Mouse (Mus musculus) hindbrain, embryonic 10.5 days (tissue): ENCODE results near the gene Ttc23. TPM values are rescaled to one million over a fixed set of nuclear protein-coding genes. Genes with fewer than 3 reads are reported as not detected.
A peak's percentile ranks its signal among the peaks of the same experiment; 100 is the strongest.

ENCODE experiments used
- DNase-seq: peaks from one replicate; pipeline ENCODE4 v3.0.0-alpha.2; 2017; ENCODE audit warnings: low spot score
- H3K27ac ChIP-seq: fragments of 300-500 bp; sonication (generic); 2 replicates; pipeline ENCODE4 v1.5.1; 2016; ENCODE audit warnings: mild to moderate bottlenecking, moderate library complexity
- H3K27me3 ChIP-seq: fragments of 300-500 bp; sonication (generic); 2 replicates; pipeline ENCODE4 v1.6.1; 2016; ENCODE audit warnings: mild to moderate bottlenecking; ENCODE audit not compliant: poor library complexity, insufficient read depth, severe bottlenecking
- H3K36me3 ChIP-seq: fragments of 300-500 bp; sonication (generic); 2 replicates; pipeline ENCODE4 v1.6.1; 2016; ENCODE audit warnings: mild to moderate bottlenecking, moderate library complexity
- H3K4me1 ChIP-seq: fragments of 300-500 bp; sonication (generic); replicated peaks from 2 replicates; pipeline ENCODE4 v1.6.1; 2016; ENCODE audit warnings: mild to moderate bottlenecking
- H3K4me3 ChIP-seq: fragments of 300-500 bp; sonication (generic); 2 replicates; pipeline ENCODE4 v1.5.1; 2016; ENCODE audit warnings: mild to moderate bottlenecking, moderate library complexity
- H3K9me3 ChIP-seq: fragments of 300-500 bp; sonication (generic); 2 replicates; pipeline ENCODE4 v1.6.1; 2016; ENCODE audit warnings: mild to moderate bottlenecking, moderate library complexity
- WGBS: fragments of 180-500 bp; shearing (Covaris S2); methylation state at CpG from one replicate; pipeline ENCODE4 v1.1.7; 2016; 5-methylcytosine and 5-hydroxymethylcytosine counted together
- polyA plus RNA-seq: library from polyadenylated mRNA; unstranded; fragments of >200 nt; fragmentation: Nextera tagmentation; extraction: Ambion mirVana; gene quantifications from 2 replicates; pipeline ENCODE4 v1.2.1, GENCODE M21; 2016

The Ttc23 gene
- polyA plus RNA-seq, 1 experiment from 2014 or later, result 34.3 TPM

GRCm38 (mm10) chr7:67626671-67627070 is 20.5 kb upstream of the Ttc23 start:
- no peak overlapping the region for H3K27ac ChIP-seq
- 91% methylated on average over 5 of the region's 5 CpGs for WGBS
- H3K4me1 ChIP-seq, result no peaks in the 10 kb centered on the region
- 0 out of 2 replicates have a peak, but pooled peaks cover 7% of the 10 kb centered on the region for H3K36me3 ChIP-seq
- DNase-seq, result no peak
- H3K4me3 ChIP-seq, result no peak overlapping the region
- H3K9me3 ChIP-seq, result no peaks in the 10 kb centered on the region
- no peaks in the 10 kb centered on the region for H3K27me3 ChIP-seq

DNA sequence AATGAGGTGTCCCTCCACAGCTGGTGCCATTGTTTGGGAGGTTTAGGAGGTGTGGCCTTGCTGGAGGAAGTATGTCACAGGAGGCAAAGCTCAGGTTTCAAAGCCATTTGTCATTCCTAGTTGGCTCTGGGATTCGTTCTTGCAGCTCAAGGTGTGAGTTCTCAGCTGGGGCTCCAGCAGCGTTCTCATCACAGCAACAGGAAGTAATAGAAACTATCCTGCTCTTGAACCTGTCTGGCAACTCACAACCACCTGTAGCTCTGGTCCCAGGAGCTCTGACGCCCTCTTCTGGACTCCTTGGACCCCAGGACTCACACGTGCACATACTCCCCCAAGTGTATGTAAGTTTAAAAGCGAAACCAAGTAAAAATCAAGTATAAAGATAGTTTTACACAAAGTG is 17.5 kb upstream of the Ttc23 start:
- peaks cover 10% of the 10 kb centered on the region; the same call in 1 of the 2 replicates for H3K36me3 ChIP-seq
- H3K27ac ChIP-seq, result no peak overlapping the region
- no peaks in the 10 kb centered on the region for H3K9me3 ChIP-seq
- no peaks in the 10 kb centered on the region for H3K4me1 ChIP-seq
- no peak for DNase-seq
- 50% methylated on average over 5 of the region's 5 CpGs for WGBS
- no peaks in the 10 kb centered on the region for H3K27me3 ChIP-seq
- H3K4me3 ChIP-seq, result no peak overlapping the region

GRCm38 (mm10) chr7:67630817-67631216 is 16.4 kb upstream of the Ttc23 start:
- 27% methylated on average over 2 of the region's 2 CpGs for WGBS
- H3K27ac ChIP-seq, result no peak overlapping the region
- H3K9me3 ChIP-seq, result no peaks in the 10 kb centered on the region
- peaks cover 10% of the 10 kb centered on the region; the same call in 1 of the 2 replicates for H3K36me3 ChIP-seq
- no peaks in the 10 kb centered on the region for H3K4me1 ChIP-seq
- H3K4me3 ChIP-seq, result no peak overlapping the region
- DNase-seq, result peak; percentile 72
- H3K27me3 ChIP-seq, result no peaks in the 10 kb centered on the region

- 80% methylated on average over 5 of the region's 5 CpGs for WGBS
- H3K4me3 ChIP-seq, result no peak overlapping the region
- H3K36me3 ChIP-seq, result peaks cover 4% of the 10 kb centered on the region; the same call in 1 of the 2 replicates
- no peak overlapping the region for H3K27ac ChIP-seq
- H3K27me3 ChIP-seq, result no peaks in the 10 kb centered on the region
- H3K4me1 ChIP-seq, result no peaks in the 10 kb centered on the region
- DNase-seq, result no peak
- H3K9me3 ChIP-seq, result no peaks in the 10 kb centered on the region
Measured at GRCm38 (mm10) chr7:67632380-67632779, 14.8 kb upstream of the Ttc23 start.

- DNase-seq, result no peak
- Histone ChIP-seq H3K27me3 (no peaks in the 10 kb centered on the region), H3K4me1 (peaks cover 7% of the 10 kb centered on the region), H3K4me3 (no peak overlapping the region), H3K36me3 (peaks cover 4% of the 10 kb centered on the region; the same call in 1 of the 2 replicates), H3K27ac (no peak overlapping the region), H3K9me3 (no peaks in the 10 kb centered on the region)
- 94% methylated on average over 3 of the region's 3 CpGs for WGBS
Measured at GRCm38 (mm10) chr7:67634210-67634609, 13.0 kb upstream of the Ttc23 start.

DNA sequence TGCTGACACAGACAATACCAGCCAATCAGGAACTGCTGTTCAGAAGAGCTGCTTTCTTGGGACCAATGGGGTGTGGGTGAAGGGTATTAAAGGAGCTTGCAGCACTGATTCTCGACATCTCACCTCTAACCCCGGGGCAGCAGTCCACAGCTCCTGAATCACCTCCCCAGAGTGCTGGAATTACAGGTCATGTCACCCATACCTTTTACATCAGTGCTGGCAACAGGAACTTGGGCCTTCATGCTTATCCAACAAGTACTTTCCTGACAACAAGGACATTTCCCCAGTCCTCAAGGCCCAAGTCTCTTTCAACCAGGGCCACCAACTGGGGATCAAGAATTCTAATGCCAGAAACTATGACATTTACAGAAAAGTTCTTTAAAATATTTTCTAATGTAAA is 11.0 kb upstream of the Ttc23 start:
- no peaks in the 10 kb centered on the region for H3K27me3 ChIP-seq
- no peaks in the 10 kb centered on the region for H3K9me3 ChIP-seq
- WGBS, result 76% methylated on average over 2 of the region's 2 CpGs
- no peak overlapping the region for H3K4me3 ChIP-seq
- H3K36me3 ChIP-seq, result peaks cover 4% of the 10 kb centered on the region; the same call in 1 of the 2 replicates
- peaks cover 11% of the 10 kb centered on the region for H3K4me1 ChIP-seq
- no peak overlapping the region for H3K27ac ChIP-seq
- DNase-seq, result no peak

DNA sequence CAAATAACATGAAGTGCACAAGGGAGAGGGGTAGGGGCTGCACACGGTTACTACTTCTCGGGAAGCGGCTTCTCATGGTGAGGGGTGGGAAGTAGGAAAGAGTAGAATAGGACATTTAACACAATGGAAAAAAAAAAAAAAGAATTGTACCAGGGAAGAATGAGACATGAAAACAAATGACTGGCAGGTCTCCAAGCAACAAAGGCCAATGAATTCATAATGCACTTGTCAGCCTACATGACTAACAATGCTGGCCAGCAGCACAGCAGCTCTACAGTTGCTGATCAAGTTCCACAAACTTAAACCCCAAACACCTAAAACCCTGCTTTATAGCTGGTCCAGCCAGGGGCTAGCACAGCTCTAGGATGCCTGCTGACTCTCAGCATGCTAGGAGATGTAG is 8.2 kb upstream of the Ttc23 start:
- Histone ChIP-seq H3K27me3 (no peaks in the 10 kb centered on the region), H3K4me1 (peaks cover 12% of the 10 kb centered on the region), H3K27ac (no peak overlapping the region), H3K36me3 (no peaks in the 10 kb centered on the region), H3K4me3 (no peak overlapping the region), H3K9me3 (no peaks in the 10 kb centered on the region)
- no peak for DNase-seq
- WGBS, result 50% methylated on average over 3 of the region's 3 CpGs

DNA sequence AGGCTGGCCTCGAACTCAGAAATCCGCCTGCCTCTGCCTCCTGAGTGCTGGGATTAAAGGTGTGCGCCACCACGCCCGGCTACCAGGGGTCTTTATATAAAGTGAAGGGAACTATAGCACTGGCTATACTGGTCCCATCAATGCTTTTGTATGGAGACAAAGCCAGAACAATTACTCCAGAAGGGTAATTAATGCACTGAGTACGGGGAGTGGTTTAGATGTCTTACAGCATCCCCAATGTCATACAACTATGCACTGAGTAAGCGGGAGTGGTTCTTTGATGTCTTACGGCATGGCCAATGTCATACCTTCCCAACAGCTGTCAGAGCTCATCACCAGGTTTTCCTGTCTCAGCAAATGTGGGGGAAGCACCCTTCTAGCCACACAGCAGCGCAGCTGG is 4.3 kb upstream of the Ttc23 start:
- no peaks in the 10 kb centered on the region for H3K36me3 ChIP-seq
- H3K4me3 ChIP-seq, result no peak overlapping the region
- H3K27me3 ChIP-seq, result no peaks in the 10 kb centered on the region
- no peak overlapping the region for H3K27ac ChIP-seq
- no peak for DNase-seq
- H3K9me3 ChIP-seq, result no peaks in the 10 kb centered on the region
- WGBS, result 92% methylated on average over 9 of the region's 9 CpGs
- peaks cover 37% of the 10 kb centered on the region for H3K4me1 ChIP-seq

- no peak for DNase-seq
- no peaks in the 10 kb centered on the region for H3K9me3 ChIP-seq
Measured at GRCm38 (mm10) chr7:67644291-67644690, 2.9 kb upstream of the Ttc23 start.

GRCm38 (mm10) chr7:67644833-67645680 is 2.2 kb upstream of the Ttc23 start, which contains the start of gene Lrrc28:
Gene Lrrc28, minus strand, starts transcription at chr7:67645268.
- Histone ChIP-seq H3K27me3 (no peaks in the 10 kb centered on the region), H3K9me3 (no peaks in the 10 kb centered on the region), H3K27ac (peak within 1 kb of the TSS; percentile 92), H3K36me3 (no peaks in the 10 kb centered on the region), H3K4me3 (peak within 1 kb of the TSS; percentile 74), H3K4me1 (peaks cover 46% of the 10 kb centered on the region)
- whole genome bisulfite sequencing, result under 1% methylated on average over 55 of the region's 55 CpGs
- peak; percentile 99 for DNase-seq

More at GRCm38 (mm10) chr7:67644291-67644690, 2.9 kb upstream of the Ttc23 start:
- H3K27me3 ChIP-seq, result no peaks in the 10 kb centered on the region
- H3K27ac ChIP-seq, result peak overlapping the region; percentile 92; the same call in 1 of the 2 replicates
- 46% methylated on average over 8 of the region's 8 CpGs for WGBS
- peaks cover 41% of the 10 kb centered on the region for H3K4me1 ChIP-seq
- no peaks in the 10 kb centered on the region for H3K36me3 ChIP-seq
- peak overlapping the region; percentile 74 for H3K4me3 ChIP-seq

DNA sequence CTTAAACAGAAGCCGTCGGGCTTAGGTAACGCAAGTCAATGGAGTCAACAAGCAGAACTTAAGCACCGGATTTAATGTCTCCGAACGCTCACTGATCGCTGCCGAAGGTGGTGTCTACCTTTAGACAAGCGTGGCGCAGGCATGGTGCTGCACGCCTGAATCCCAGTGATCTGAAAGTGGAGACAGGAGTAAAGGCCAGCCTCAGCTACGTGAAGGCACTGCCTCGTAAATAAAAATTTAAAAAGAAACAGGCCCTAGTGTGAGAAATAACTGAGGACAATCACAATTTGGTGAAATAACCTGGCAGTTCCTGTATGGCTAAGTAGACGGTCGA is 1.6 kb upstream of the Ttc23 start:
- no peaks in the 10 kb centered on the region for H3K27me3 ChIP-seq
- WGBS, result under 1% methylated on average over 15 of the region's 15 CpGs
- no peaks in the 10 kb centered on the region for H3K36me3 ChIP-seq
- no peak for DNase-seq
- peak overlapping the region; percentile 92 for H3K27ac ChIP-seq
- H3K4me1 ChIP-seq, result peaks cover 49% of the 10 kb centered on the region
- peak overlapping the region; percentile 74 for H3K4me3 ChIP-seq
- no peaks in the 10 kb centered on the region for H3K9me3 ChIP-seq

DNA sequence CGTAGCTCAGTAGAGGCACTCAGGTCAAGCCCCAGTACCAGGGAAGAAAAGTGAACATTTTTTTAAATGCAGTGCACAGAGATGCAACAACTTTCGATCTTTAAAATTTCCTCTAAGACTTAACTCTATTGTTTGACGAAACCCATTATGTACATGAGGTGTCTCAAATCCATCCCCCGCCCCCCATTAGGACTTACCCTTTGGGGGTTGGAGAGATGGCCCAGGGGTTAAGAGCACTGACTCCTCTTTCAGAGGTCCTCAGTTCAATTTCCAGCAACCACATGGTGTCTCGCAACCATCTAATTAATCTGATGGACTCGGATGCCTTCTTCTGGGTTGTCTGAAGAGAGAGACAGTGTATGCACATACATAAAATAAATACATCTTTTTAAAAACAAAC is 1.1 kb upstream of the Ttc23 start:
- DNase-seq, result peak; percentile 27
- H3K27ac ChIP-seq, result peak overlapping the region; percentile 92
- no peaks in the 10 kb centered on the region for H3K27me3 ChIP-seq
- H3K9me3 ChIP-seq, result no peaks in the 10 kb centered on the region
- H3K4me1 ChIP-seq, result peaks cover 52% of the 10 kb centered on the region
- no peaks in the 10 kb centered on the region for H3K36me3 ChIP-seq
- peak overlapping the region; percentile 74 for H3K4me3 ChIP-seq
- 10% methylated on average over 6 of the region's 6 CpGs for WGBS

DNA sequence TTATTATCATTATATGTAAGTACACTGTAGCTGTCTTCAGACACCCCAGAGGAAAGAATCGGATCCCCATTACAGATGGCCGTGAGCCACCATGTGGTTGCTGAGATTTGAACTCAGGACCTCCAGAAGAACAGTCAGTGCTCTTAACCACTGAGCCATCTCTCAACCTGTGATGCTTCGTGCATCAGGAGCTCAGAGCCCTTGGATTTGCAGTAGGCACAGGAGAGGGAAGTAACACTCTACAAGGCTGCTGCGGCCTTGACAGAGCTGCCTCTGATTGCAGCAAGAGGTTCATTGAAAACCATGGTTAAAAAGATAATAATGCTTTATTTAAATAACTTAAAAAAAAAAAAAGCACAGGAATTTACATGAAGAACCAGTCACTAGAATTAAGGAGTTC is 1.2 kb downstream of the Ttc23 start:
- Histone ChIP-seq H3K4me3 (peak overlapping the region; percentile 62), H3K36me3 (no peaks in the 10 kb centered on the region), H3K27ac (no peak overlapping the region), H3K27me3 (no peaks in the 10 kb centered on the region), H3K4me1 (peaks cover 58% of the 10 kb centered on the region), H3K9me3 (no peaks in the 10 kb centered on the region)
- 81% methylated on average over 4 of the region's 4 CpGs for WGBS
- DNase-seq, result no peak
